Mouse (Mus musculus): ENCODE data around the gene Gpld1.

- TF ChIP-seq MAX (IDR thresholded peaks at IDR 0.05; ENCODE audit: low read depth), result no peak
- no peak for TF ChIP-seq TCF12 (IDR thresholded peaks at IDR 0.05; ENCODE audit: insufficient read depth, poor library complexity, severe bottlenecking)
- no peak for TF ChIP-seq POLR2A (IDR thresholded peaks at IDR 0.05; ENCODE audit: insufficient read length, low read depth)
- TF ChIP-seq USF1 (IDR thresholded peaks at IDR 0.05; ENCODE audit: low read depth), result no peak
- TF ChIP-seq TCF3 (IDR thresholded peaks at IDR 0.05; ENCODE audit: insufficient read length, low read depth), result no peak
- TF ChIP-seq MYOG (IDR thresholded peaks at IDR 0.05; ENCODE audit: control insufficient read depth in 1 of 3, insufficient read depth in 1 of 3, insufficient read length in 2 of 3, low read depth in 2 of 3), result no peak
- no peak for TF ChIP-seq MYOD1 (IDR thresholded peaks at IDR 0.05; ENCODE audit: control insufficient read depth in 1 of 3, insufficient read length in 2 of 3, low read depth in 2 of 3)
- no peak for TF ChIP-seq E2F4 (IDR thresholded peaks at IDR 0.05; ENCODE audit: insufficient read depth)
These were observed 17.1 kb downstream of the Gpld1 start for GRCm38 (mm10) chr13:24960084-24960483.
